Mouse (Mus musculus): ENCODE data around the gene Gm2000.

The Gm2000 gene

DNA sequence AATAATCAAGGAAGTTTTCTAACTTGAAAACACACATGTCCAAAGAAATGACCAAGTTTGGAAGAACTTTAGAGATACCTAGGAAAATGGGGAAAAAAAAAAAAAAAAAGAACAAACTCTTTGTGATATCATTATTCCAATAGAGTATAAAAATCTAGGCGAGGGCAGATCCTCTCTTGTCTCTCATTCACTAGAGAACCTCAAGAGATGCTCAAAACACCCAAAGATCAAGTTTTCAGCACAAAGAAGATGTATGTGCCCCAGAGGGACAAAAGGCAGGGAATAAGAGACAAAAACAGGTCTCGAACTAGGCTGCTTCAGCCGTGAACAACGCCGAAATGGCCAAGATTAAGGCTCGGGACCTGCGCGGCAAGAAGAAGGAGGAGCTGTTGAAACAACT is at the start of gene Gm2000:
Gene Gm2000 (plus strand): TSS at position 301 of the 400 bp plus-strand sequence.
- in situ Hi-C loops (cut with MboI, MseI), result no loop called here

DNA sequence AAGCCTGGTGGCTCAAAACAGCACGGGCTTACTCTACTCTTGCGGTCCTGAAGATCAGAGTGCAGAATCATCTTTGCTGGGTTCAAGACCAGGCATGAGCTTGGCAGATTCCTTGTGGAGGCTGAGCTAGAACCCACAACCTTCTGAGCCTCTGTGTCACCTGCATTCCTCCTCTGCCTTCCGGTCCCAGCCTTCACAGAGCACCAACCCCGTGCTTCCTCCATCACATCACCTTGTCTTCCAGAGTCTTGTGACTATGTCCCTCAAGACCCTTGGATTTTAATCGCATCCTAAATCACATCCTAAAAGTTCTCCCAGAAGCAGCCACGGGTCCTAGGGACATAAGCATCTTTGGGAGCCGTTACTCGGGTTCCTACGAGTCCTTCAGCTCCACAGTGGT is 42.7 kb upstream of the Gm2000 start:
- in situ Hi-C loops (cut with MboI, MseI), result no loop called here

DNA sequence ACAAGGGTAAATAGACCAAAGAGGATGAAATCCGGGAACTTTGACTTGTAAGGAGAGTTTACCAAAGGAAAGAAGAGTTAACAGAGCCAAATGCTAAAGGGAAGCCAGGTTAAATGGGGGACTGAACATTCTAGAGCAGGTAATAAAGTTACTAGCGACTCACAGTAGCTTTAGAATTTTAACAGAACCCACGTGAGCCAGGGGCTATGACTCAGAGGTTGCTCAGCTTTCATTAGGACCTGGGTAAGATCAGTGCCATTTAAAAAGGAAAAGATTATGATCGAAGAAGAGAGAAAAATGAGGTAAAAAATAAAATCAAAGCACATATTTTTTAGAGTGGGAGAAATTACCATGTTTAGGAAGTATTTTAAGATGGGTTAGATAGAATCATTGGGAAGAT is 25.0 kb upstream of the Gm2000 start:
- in situ Hi-C loops (cut with MboI, MseI), result no loop called here

- in situ Hi-C loops (cut with MboI, MseI), result no loop called here
Measured at GRCm38 (mm10) chr1:156344433-156344832, 21.4 kb upstream of the Gm2000 start.

GRCm38 (mm10) chr1:156345633-156346032 is 20.2 kb upstream of the Gm2000 start:
- in situ Hi-C loops (cut with MboI, MseI), result no loop called here

DNA sequence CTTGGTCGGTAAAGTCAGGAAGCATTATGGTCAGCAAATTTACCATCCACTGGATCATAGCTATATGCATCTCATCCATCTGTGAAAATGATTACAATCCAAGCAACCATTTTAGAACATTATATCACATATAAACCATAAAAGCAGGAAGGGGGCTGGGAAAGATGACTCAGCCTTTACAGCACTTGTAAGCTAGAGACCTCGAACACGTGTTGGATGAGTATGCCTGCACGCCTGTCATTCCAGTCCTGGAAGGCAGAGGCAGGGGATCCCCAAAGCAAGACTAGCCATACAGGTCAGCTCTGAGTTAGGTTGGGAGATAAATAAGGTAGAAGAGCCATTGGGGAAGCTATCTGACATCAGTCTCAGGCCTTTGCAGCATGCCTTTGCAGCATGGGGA is 16.8 kb upstream of the Gm2000 start:
- in situ Hi-C loops (cut with MboI, MseI), result no loop called here

- in situ Hi-C loops (cut with MboI, MseI), result loop anchor here in 1 of 2 experiments (5.0 kb wide), 1 partner anchor 47 kb away; no protein-coding TSS in a partner anchor
Measured at GRCm38 (mm10) chr1:156350441-156350840, 15.4 kb upstream of the Gm2000 start.

DNA sequence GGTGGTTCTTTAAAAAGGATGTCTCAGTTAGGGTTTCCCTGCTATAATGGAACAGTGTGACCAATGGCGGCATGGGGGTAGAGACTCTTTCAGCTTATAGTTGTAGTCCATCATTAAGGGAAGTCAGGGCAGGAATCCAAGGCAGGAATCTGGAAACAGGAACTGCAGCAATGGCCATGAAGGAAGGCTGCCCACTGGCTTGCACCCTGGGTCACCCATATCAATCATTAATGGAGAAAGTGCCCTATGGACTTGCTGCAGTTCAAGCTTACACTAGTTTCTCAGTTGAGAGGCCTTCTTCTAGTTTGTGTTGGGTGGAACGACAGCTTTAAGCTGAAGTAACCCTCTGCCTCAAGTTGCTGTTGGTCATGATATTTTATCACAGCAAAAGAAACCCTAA is 13.4 kb upstream of the Gm2000 start:
- in situ Hi-C loops (cut with MboI, MseI), result loop anchor here in 1 of 2 experiments (5.0 kb wide), 1 partner anchor 45 kb away; no protein-coding TSS in a partner anchor

- in situ Hi-C loops (cut with MboI, MseI), result no loop called here
Measured at GRCm38 (mm10) chr1:156381217-156381616, 15.4 kb downstream of the Gm2000 start.

DNA sequence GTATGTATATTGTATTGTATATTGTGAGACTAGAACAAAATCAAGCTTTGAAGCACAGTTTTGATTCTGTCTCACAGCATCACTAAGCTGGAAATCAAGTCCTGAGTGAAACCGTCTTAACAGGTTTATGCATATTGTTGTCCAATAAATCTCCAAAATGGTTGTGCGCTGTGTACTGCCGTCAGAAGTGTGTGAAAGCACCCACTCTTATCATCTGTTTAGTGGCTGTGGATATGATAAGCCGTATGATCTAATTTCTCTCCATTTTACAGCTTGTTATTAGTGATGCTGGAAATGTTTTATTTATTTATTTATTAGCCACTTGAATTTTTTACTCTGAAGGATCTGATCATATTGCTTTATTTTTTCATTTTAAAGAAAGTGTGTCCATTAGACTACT is 20.4 kb downstream of the Gm2000 start:
- in situ Hi-C loops (cut with MboI, MseI), result no loop called here

GRCm38 (mm10) chr1:156386880-156387279 is 21.0 kb downstream of the Gm2000 start:
- in situ Hi-C loops (cut with MboI, MseI), result no loop called here

GRCm38 (mm10) chr1:156393148-156393547 is 27.3 kb downstream of the Gm2000 start:
- in situ Hi-C loops (cut with MboI, MseI), result no loop called here

GRCm38 (mm10) chr1:156400159-156400558 is 34.3 kb downstream of the Gm2000 start:
- in situ Hi-C loops (cut with MboI, MseI), result loop anchor here in 1 of 2 experiments (10.0 kb wide), 1 partner anchor 285 kb away; no protein-coding TSS in a partner anchor

- in situ Hi-C loops (cut with MboI, MseI), result loop anchor here in 1 of 2 experiments (10.0 kb wide), 1 partner anchor 288 kb away; no protein-coding TSS in a partner anchor
Measured at GRCm38 (mm10) chr1:156402491-156402890, 36.7 kb downstream of the Gm2000 start.

- in situ Hi-C loops (cut with MboI, MseI), result loop anchor here in 1 of 2 experiments (10.0 kb wide), 1 partner anchor 288 kb away; no protein-coding TSS in a partner anchor
Measured at GRCm38 (mm10) chr1:156403251-156403650, 37.4 kb downstream of the Gm2000 start.

DNA sequence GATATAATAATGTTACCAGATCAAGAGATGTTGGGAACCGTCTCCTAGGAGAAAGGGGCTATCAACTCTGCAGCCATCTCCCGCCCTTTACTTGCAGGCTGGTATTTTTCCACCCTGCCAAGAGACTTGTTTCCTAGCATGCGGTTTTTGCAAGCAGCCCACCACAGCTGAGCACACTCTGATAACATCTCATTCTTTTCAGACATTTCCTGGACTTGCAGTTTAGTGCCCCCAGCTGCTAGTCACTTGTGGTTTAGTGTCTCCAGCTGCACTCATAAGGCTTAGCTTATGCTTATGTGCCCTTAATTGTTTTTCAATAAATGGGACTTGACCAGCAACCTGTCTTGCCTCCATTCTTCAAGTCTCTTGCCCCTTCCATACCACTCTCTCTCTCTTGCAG is 42.2 kb downstream of the Gm2000 start:
- in situ Hi-C loops (cut with MboI, MseI), result loop anchor here in 1 of 2 experiments (10.0 kb wide), 1 partner anchor 293 kb away; no protein-coding TSS in a partner anchor

GRCm38 (mm10) chr1:156408521-156408920 is 42.7 kb downstream of the Gm2000 start:
- in situ Hi-C loops (cut with MboI, MseI), result loop anchor here in 1 of 2 experiments (10.0 kb wide), 1 partner anchor 294 kb away; no protein-coding TSS in a partner anchor

All from T-helper 17 cell (primary cell).